Mouse (Mus musculus) G1E (cell line): ENCODE data around the gene Nr2f1. TPM values are rescaled to one million over a fixed set of nuclear protein-coding genes. Genes with fewer than 3 reads are reported as not detected.

ENCODE experiments used
- ATAC-seq: 2 replicates; pipeline ENCODE4 v1.8.0; 2016; ENCODE audit warnings: mild to moderate bottlenecking; ENCODE audit not compliant: insufficient number of reproducible peaks, poor library complexity, low FRiP score, severe bottlenecking; ENCODE audit errors: extremely low read depth
- DNase-seq: peaks from one replicate; pipeline ENCODE4 v3.0.0; 2012; ENCODE audit warnings: low spot score
- H3K27me3 ChIP-seq: 2 replicates; pipeline ENCODE4 v1.6.1; 2012; ENCODE audit warnings: mild to moderate bottlenecking, low read length, inconsistent platforms; ENCODE audit not compliant: insufficient read depth
- H3K36me3 ChIP-seq: replicated peaks from 2 replicates; pipeline ENCODE3; 2012; ENCODE audit warnings: mild to moderate bottlenecking, inconsistent platforms
- H3K4me1 ChIP-seq: 2 replicates; pipeline ENCODE4 v1.6.1; 2012; ENCODE audit warnings: low read depth, low read length, inconsistent platforms, mixed read lengths; ENCODE audit not compliant: insufficient read depth
- H3K4me3 ChIP-seq: 2 replicates; pipeline ENCODE4 v1.5.1; 2012; ENCODE audit warnings: low read depth, mild to moderate bottlenecking, inconsistent platforms, low read length, moderate library complexity, mixed read lengths
- H3K9me3 ChIP-seq: replicated peaks from 2 replicates; pipeline ENCODE4 v1.6.1; 2012; ENCODE audit warnings: inconsistent platforms
- CTCF ChIP-seq: IDR thresholded peaks from 2 replicates; pipeline ENCODE4 v1.5.1; 2012; ENCODE audit warnings: low read depth, low read length, inconsistent platforms, mixed read lengths
- GATA1 ChIP-seq: IDR thresholded peaks from 2 replicates; pipeline ENCODE4 v1.6.1; 2012; ENCODE audit warnings: borderline replicate concordance, low read length, inconsistent platforms, mixed read lengths
- GATA2 ChIP-seq: IDR thresholded peaks from 2 replicates; pipeline ENCODE4 v1.6.1; 2012; ENCODE audit warnings: low read depth, low read length, inconsistent platforms, borderline replicate concordance
- POLR2AphosphoS5 ChIP-seq: IDR thresholded peaks from 2 replicates; pipeline ENCODE4 v1.6.1; 2012; ENCODE audit warnings: low read depth, low read length, inconsistent platforms; ENCODE audit not compliant: insufficient replicate concordance
- TAL1 ChIP-seq: conservative IDR thresholded peaks from 2 replicates; pipeline ENCODE4 v1.6.1; 2012; ENCODE audit warnings: low read depth, low read length, inconsistent platforms, mixed read lengths
- polyA plus RNA-seq: library from polyadenylated mRNA; stranded (reverse); fragments of >175 nt; gene quantifications from 2 replicates; pipeline ENCODE4 v1.2.3, GENCODE M21; 2012
- total RNA-seq, 2 experiments: library from RNA; stranded (forward) in 1 of 2; stranded (reverse) in 1 of 2; fragments of 200-1000 nt in 1 of 2; fragments of >200 nt in 1 of 2; fragmentation: Nextera tagmentation in 1 of 2; gene quantifications; 2 replicates each; pipeline ENCODE4 v1.2.3; 2014 to 2017

The Nr2f1 gene
- total and polyA plus RNA-seq, 3 experiments: 0.05 to 0.83 (median 0.05) TPM

DNA sequence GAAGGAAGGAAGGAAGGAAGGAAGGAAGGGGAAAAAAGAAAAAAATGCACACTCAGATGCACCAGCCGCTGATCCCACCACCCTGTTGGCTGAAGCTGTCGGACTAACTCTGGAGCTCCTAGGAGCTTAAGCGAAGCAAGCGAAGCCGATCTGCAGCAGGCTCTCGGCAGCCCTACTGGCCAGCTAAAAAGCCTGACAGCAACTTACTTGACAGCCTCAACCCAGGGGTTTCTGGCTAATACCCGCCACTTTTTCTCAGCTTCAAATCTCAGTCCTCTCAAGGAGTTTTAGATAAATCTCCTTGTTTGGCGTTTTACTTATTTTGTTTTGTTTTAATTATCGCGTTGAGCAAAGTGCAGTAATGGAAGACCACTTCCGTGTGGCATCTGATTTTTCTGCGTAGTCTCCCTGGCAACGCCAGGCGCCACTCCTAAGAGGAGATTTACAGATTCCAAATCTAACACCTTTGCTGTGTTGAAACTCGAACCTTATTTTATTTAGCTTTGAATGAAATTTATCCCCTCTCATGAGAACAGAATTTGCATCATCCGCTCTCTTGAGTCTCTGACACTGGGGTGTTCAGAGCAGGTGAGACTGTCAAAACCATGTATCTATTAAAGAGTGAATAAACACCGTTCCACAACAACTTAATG, 27.4 kb downstream of the Nr2f1 start:
- Histone ChIP-seq H3K9me3 (no peaks in the 10 kb centered on the region), H3K27me3 (peaks cover 24% of the 10 kb centered on the region), H3K36me3 (no peaks in the 10 kb centered on the region), H3K4me1 (no peaks in the 10 kb centered on the region), H3K4me3 (no peak overlapping the region)
- DNase-seq: no peak
- ATAC-seq: no peak
- TF ChIP-seq TAL1: no peak

GRCm38 (mm10) chr13:78171320-78171719, 28.2 kb downstream of the Nr2f1 start:
- DNase-seq: peak; percentile 36
- Histone ChIP-seq H3K9me3 (no peaks in the 10 kb centered on the region), H3K4me1 (no peaks in the 10 kb centered on the region), H3K36me3 (no peaks in the 10 kb centered on the region), H3K4me3 (no peak overlapping the region), H3K27me3 (peaks cover 24% of the 10 kb centered on the region)
- TF ChIP-seq GATA2: no peak
- no peak for TF ChIP-seq CTCF
- no peak for TF ChIP-seq POLR2AphosphoS5
- TF ChIP-seq TAL1: no peak
- TF ChIP-seq GATA1: no peak
- ATAC-seq: no peak

DNA sequence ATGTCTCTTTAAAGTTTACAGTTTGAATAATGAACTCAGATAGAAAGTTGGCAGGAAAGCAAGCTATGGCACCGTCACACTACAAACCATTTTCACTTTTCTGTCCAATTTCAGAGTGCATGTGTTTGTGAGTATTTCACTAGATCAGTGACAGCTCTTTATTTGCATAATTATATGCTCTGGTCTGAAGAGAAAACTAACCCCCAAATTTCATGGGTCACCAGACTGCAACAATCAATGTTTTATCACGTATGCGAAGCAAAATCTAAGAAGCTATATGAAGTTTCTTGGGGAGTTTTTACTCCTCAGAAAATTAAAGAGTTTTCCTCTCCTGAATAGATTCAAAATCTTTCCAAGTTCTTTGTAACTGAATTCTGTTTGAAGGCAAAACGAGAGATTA, 31.4 kb downstream of the Nr2f1 start:
- DNase-seq (no peak), ATAC-seq (no peak)
- H3K27me3 ChIP-seq: peaks cover 9% of the 10 kb centered on the region
- no peaks in the 10 kb centered on the region for H3K36me3 ChIP-seq
- no peak overlapping the region for H3K4me3 ChIP-seq
- TF ChIP-seq GATA2: no peak
- TF ChIP-seq GATA1: no peak
- TF ChIP-seq POLR2AphosphoS5: no peak
- no peak for TF ChIP-seq CTCF
- no peak for TF ChIP-seq TAL1
- peaks cover 5% of the 10 kb centered on the region; the same call in 1 of the 2 replicates for H3K4me1 ChIP-seq
- no peaks in the 10 kb centered on the region for H3K9me3 ChIP-seq

- peaks cover 5% of the 10 kb centered on the region; the same call in 1 of the 2 replicates for H3K4me1 ChIP-seq
- no peaks in the 10 kb centered on the region for H3K9me3 ChIP-seq
- ATAC-seq: no peak
- no peaks in the 10 kb centered on the region for H3K36me3 ChIP-seq
- TF ChIP-seq TAL1 (no peak), GATA2 (no peak), CTCF (no peak), GATA1 (no peak), POLR2AphosphoS5 (no peak)
- H3K4me3 ChIP-seq: no peak overlapping the region
- no peak for DNase-seq
- no peaks in the 10 kb centered on the region for H3K27me3 ChIP-seq
Observed at GRCm38 (mm10) chr13:78164941-78165340, 34.6 kb downstream of the Nr2f1 start.

GRCm38 (mm10) chr13:78163087-78163958, 36.2 kb downstream of the Nr2f1 start:
- no peak for TF ChIP-seq GATA2
- no peak for TF ChIP-seq POLR2AphosphoS5
- no peak for TF ChIP-seq CTCF
- no peak for TF ChIP-seq GATA1
- TF ChIP-seq TAL1: no peak
- Histone ChIP-seq H3K9me3 (no peaks in the 10 kb centered on the region), H3K4me3 (peak overlapping the region; percentile 76), H3K4me1 (peaks cover 5% of the 10 kb centered on the region; the same call in 1 of the 2 replicates), H3K27me3 (no peaks in the 10 kb centered on the region), H3K36me3 (no peaks in the 10 kb centered on the region)
- DNase-seq (peak; percentile 86), ATAC-seq (peak; percentile 99)

DNA sequence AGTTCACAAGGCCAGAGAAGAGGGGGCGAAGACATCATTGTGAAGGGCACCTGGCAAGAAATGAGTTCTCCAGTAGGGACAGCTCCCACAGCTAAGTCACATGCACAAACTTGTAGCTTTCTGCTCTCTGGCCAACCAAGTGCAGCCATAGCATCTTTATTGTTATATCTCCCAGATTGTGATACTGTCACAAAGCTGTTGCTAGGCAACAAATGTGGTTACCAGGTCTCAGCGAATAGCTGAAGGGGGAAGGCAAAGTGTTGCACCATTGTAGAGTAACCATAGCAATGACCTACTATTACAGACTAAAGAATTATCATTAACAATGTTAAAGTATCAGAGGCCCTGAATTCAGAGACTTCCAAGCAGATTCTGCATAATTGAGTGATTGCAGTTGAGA, 37.4 kb downstream of the Nr2f1 start:
- no peak overlapping the region for H3K4me3 ChIP-seq
- H3K36me3 ChIP-seq: no peaks in the 10 kb centered on the region
- TF ChIP-seq GATA2 (no peak), CTCF (no peak), GATA1 (no peak), TAL1 (no peak), POLR2AphosphoS5 (no peak)
- no peak for DNase-seq
- no peak for ATAC-seq
- no peaks in the 10 kb centered on the region for H3K9me3 ChIP-seq
- no peaks in the 10 kb centered on the region for H3K27me3 ChIP-seq
- peaks cover 5% of the 10 kb centered on the region; the same call in 1 of the 2 replicates for H3K4me1 ChIP-seq
